Mouse (Mus musculus): ENCODE results near the gene Olfr718-ps1. TPM values are rescaled to one million over a fixed set of nuclear protein-coding genes. Genes with fewer than 3 reads are reported as not detected.
A peak's percentile ranks its signal among the peaks of the same experiment; 100 is the strongest.

Olfr718-ps1 gene
- total RNA-seq, 2 experiments from 2014 or later, result 0.10 to 0.21 TPM

DNA sequence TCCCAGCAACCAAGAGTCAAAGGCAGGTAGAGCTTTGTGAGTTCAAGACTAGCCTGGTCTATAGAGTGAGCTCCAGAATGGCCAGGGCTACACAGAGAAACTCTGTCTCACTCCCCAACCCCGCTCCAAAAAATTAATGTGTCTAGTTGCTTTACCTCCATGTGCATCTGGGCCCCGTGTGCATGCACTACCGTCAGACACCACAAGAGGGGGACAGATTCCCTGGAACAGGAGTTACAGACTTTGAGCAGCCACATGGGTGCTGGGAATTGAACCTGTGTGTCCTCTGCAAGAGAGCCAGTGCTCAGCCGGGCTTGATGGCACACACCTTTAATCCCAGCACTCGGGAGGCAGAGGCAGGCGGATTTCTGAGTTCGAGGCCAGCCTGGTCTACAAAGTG lies 17.0 kb downstream of the Olfr718-ps1 start:
- no peak for DNase-seq (ENCODE audit: extremely low spot score in 1 of 2, low spot score in 1 of 2)

DNA sequence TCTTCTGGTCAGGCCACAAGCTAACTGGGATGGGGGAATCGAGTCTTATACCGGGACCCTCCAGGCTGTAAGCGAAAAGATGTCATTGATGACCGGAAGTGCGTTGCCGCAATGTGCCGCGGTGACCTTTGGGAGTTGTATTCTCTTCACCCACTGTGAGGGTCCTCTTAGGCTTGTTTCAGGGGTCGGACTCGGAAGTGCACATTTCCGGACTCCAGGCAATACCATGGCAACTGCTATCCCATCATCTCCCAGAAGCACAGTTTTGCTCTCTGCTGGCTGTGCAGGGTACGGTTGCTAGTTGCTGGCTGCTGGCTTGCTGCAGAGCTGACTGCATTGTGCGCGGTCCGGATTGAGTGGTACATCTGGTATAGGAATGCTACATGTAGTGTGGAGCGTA lies 18.3 kb downstream of the Olfr718-ps1 start:
- DNase-seq (ENCODE audit: extremely low spot score in 1 of 2, low spot score in 1 of 2), result no peak

DNA sequence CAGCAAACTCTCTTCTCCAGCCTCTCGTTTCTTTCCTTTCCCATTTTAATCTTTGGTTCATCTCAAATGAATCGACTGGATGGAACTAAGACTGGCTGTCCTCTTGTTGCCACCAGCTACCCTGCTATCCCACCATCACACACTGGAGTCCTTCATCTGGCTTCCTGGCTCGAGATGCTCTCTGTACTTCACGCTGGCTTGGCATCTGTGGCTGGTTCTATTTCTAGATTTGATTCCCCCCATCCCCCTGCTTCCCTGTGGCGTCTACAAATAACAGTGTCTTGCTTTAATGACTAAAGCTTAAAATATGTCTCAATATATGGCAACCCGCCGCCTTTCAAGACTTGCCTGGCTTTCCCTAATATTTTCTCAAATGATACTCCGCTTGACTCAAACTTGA lies 19.5 kb downstream of the Olfr718-ps1 start:
- no peak for DNase-seq (ENCODE audit: extremely low spot score in 1 of 2, low spot score in 1 of 2)

DNA sequence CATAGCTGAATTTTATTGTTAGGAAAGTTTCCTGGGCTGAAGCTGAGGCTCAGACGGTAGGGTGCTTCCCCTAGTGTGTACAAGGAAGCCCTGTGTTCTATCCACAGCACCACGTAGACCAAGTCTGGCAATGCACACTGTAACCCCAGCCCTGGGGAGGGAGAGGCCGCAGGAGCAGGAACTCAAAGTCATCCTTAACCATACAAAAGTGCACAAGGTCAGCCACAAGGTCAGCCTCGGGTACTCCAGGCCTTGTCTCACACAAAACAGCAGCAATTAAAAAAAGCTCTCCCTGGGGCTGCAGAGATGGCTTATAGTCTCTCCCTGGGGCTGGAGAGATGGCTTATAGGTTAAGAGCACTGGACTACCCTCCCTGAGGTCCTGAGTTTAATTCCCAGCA lies 20.5 kb downstream of the Olfr718-ps1 start:
- no peak for DNase-seq (ENCODE audit: extremely low spot score in 1 of 2, low spot score in 1 of 2)

DNA sequence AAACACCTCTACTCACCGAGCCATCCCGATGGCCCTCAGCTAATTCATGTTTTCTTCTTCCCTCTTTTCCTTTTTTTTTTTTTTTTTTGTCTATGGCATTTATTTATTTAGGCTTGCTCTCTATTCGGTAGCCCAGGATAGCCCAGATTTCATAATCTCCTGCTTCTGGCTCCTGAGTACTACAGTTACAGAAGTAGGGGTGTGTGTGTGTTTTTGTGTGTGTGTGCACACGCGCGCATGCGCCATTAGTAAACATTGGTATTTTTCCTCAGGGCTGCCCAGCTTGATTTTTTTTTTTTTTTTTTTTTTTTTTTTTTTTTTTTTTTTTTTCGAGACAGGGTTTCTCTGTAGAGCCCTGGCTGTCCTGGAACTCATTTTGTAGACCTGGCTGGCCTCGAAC lies 21.3 kb downstream of the Olfr718-ps1 start:
- DNase-seq (ENCODE audit: extremely low spot score in 1 of 2, low spot score in 1 of 2), result no peak

DNA sequence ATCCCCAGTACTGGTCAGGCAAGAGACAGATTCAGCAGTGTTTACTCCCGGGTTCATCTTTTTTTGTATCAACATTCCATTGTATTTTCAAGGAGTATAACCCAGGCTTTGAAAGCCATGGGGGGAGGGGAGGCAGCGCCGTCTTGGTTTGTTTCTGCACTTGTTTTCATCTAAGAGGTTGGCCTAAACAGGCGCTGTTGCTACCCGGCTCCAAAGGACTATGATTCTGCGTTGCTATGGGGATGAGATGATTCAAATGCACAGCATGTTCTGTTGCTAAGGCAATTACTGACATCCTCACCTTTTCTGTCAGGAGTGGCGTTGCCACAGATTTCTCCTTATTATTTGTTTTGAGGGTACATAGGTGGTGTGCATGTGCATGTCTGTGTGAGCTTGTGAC lies 21.8 kb downstream of the Olfr718-ps1 start:
- peak; percentile 16 to 37 for DNase-seq (ENCODE audit: extremely low spot score in 1 of 2, low spot score in 1 of 2)

DNA sequence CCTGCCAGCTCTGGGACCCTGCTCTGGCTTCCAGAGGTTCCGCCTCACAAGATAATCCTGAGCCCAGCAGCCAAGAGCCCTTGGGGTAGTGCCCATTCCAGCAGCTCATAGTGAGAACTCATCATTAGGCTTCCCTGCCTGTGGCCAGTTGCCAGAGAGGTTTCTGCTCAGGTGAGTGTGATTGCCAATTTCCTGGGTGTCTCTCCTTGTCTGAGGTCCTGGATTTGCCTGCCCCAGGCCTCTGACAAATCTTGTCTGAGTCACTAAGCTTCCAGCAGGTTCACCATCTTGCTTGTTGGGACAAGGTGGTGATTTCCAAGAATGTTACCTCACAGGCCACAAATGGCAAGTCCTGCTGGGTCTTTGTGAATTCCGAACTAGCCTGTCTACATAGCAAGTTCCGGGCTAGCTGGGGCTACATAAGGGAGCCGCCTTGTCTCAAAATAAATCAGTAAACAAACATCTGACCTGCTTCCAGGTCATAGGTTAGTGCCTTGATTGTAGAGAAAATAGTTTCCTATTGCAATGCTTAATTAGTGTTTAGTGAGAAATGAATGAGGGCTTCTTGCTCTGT lies 22.5 kb downstream of the Olfr718-ps1 start:
- DNase-seq (ENCODE audit: extremely low spot score in 1 of 2, low spot score in 1 of 2), result no peak

DNA sequence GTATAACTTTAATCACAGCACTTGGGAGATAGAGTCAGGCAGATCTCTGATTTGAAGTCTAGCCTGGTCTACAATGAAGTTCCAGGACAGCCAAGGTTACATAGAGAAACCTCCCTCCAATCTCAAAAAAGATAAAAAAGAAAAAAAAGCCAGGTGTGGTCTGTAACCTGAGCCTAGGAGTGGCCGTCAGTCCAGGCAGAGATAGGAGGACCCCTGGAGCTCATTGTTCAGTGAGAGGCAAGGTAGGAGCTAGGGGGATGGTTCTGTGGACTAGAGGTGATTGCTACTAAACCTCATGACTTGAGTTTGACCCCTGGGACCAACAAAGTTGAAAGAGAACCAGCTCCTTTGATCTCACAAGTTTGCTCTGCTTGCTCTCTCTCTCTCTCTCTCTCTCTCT lies 24.7 kb downstream of the Olfr718-ps1 start:
- no peak for DNase-seq (ENCODE audit: extremely low spot score in 1 of 2, low spot score in 1 of 2)

DNA sequence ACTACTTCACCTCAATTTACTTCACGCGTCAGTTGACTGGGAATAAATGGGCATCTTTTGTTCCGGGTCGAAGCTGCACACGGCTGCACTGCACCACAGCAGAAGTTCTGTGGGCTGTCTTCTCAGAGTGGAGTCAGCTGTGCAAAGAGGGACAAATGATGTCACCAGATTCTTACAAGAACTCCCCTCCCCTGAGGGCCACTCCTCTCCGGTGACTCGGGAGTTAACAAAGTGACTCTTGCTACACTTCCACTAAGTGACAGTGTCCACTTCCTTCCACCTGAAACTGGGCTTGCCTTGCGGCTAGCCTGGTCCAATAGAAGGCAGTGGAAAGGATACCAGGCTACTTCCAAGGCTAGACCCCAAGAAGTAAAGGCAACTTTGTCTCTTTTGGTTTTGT lies 25.3 kb downstream of the Olfr718-ps1 start:
- no peak for DNase-seq (ENCODE audit: extremely low spot score in 1 of 2, low spot score in 1 of 2)

DNA sequence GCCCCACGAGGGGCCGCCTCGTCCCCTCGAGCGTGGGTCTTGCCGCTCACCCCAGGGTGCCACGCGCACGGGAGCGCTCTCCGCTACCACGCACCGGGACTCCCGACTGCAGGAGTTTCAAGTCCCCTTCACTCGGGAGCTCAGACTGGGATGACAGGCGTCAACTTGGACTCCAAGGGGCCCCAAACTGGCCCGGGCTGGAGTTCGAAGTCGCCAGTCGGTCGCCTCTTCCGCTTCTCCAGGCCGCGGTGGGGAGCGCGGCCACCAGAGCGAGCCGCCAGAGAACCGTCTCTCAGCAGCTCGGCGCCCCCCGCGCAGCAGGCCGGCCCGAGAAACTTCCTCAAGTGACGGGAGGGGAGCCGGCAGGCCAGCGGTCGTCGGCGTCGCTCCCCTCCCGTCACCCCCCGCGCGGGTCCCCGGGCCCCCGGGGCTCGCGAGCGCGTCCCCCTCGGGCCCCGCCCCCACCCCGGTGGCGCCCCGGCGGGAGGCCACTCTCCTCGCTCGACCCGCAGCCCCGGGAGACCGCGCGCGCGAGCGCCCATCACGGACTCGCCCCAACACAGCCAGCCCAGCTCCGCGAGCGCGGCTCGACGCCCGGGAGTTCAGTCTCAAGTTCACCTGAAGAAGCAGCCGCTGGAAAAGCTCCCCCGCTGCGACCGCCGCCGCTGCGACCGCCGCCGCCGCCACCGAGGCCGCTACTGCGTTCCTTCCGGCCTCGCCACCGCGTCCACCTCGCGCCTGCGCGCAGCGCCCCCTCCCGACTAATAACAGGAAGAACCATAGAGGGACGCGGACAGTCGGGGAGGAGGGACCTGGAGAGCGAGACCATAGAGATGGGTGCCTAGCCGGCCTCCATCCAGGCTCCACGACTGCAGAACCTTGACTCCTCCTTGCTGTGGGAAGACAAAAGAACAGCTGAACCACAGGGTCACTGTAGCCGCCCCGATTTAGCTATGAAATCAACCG lies 34.8 kb downstream of the Olfr718-ps1 start, which contains the start of gene Rnf216:
Gene Rnf216 (minus strand): TSS at position 714 of the 966 bp plus-strand sequence.
- DNase-seq (ENCODE audit: extremely low spot score in 1 of 2, low spot score in 1 of 2), result peak; percentile 93 to 94

DNA sequence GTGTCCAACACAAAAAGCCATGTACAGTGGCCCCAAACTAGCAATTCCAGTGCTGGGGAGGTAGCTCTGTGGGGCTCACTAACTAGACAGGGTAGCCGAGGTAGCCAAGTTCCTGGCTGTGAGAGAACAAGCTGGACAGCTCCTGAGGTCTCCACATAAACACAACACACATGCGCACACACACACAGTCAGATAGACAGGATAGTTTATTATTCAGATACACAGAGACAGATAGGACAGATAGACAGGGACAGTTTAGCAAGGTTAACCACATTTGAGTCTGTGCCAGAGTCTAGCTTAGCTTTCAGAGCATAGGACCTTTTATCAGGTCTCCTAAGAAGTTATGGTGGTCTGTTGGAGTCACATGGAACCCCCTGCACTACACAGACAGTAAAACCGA lies 40.5 kb downstream of the Olfr718-ps1 start:
- no peak for DNase-seq (ENCODE audit: extremely low spot score in 1 of 2, low spot score in 1 of 2)

DNA sequence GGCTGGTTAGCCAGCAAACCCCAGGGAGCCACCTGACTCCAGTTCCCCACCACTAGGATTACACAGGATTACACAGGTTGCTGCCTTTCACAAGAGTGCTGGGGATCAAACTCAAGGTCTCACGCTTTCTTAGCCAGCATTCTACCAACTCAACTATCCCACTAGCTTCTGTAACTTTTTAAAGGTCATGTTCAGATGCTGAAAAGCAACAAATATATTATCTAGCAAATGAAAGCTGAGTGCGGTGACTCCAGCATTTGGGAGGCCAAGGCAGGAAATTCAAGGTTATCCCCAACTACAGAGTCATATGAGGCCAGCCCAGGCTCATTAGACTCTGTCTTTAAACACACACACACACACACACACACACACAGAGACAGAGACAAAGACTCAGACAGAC lies 44.1 kb downstream of the Olfr718-ps1 start:
- no peak for DNase-seq (ENCODE audit: extremely low spot score in 1 of 2, low spot score in 1 of 2)

DNA sequence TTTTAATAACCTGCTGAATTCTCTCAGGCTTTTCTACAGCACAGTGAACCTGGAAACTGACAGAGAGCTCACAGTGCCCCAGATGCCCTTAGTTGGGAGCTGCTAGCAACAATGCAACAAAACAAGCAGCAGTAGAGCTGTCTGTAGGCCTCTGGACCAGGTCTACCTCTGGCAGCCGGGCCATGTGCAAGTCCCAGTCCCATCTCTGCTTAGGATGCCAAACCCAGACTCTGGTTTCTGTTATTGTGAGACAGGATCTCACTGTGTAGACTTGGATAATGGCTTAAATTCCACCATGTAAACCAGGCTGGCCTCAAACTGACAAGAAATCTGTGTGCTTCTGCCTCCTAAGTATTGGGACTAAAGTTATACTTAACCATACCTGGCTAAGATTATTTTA lies 45.8 kb downstream of the Olfr718-ps1 start:
- no peak for DNase-seq (ENCODE audit: extremely low spot score in 1 of 2, low spot score in 1 of 2)

DNA sequence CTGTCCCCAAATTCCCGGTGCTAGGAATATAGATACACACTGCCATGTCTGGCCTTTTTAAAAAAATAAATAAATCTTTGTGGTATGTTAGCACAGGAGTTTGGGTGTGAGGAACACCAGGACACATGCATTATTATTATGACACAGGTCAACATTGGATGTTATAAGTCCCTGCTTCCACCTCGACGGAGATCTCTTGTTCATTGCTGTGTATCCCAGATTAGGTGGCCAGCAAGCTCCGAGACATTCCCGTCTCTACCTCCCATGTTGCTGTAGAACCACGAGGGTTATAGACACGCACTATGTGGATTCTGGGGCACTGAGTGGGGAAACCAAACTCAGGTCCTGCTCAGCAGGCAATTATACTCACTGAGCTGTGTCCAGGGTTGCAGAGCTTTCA lies 52.1 kb downstream of the Olfr718-ps1 start:
- DNase-seq (ENCODE audit: extremely low spot score in 1 of 2, low spot score in 1 of 2), result no peak

DNA sequence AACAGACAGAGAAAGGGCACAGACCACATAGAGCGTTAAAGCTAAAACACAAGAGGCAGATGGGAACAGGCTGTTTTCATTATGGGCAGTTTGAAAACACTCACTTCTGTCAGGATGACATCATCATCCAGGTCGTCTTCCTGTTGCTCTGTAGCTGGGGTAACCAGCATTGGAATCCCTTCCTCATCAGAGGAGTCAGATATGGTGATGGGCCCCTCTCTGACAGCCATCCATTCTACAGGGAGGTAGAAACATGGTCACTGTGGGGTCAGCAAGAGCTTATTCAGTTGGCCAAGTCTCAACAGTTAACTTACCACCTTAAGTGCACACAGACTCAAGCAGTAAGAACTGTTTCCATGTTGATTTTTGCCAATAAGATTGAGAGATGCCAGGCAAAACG lies 54.5 kb downstream of the Olfr718-ps1 start:
- DNase-seq (ENCODE audit: extremely low spot score in 1 of 2, low spot score in 1 of 2), result no peak

DNA sequence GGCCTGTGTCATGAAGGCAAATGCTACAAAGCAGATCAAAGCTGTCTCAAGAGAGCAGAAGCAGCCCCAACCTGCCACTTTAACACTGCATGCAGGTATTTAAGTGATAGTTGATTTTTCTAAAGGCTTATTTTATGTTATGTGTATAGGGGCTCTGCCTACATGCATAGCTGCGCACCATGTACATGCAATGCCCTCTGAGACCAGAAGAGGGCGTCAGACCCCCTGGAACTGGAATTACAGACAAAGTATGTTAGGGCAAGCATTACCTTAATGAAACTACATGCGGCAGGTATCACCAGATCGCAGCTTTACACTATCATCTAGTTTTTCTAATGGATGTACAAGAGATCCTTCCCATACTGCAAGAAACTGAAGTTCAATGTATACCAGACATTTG lies 62.5 kb downstream of the Olfr718-ps1 start:
- DNase-seq (ENCODE audit: extremely low spot score in 1 of 2, low spot score in 1 of 2), result peak in 1 of 2 experiments; percentile 49

Small RNA genes lying within 50 kb of the gene (microRNA-seq; reads per million reads assigned to microRNA genes)
- gene Gm44405, result 0 reads per million in 2 experiments

Other genes with a start within 250 kb of the Olfr718-ps1 start
- gene Actb, start 240.8 kb downstream of the Olfr718-ps1 start, total RNA-seq (2021), result 1,000 to 10,000 TPM; 3,553 to 3,743 TPM
- 100 to 1,000 TPM; 229 to 232 TPM for gene Fscn1, start 187.2 kb downstream of the Olfr718-ps1 start, total RNA-seq (2021)
- 10 to 100 TPM; 46.6 to 47.5 TPM for gene Rnf216, start 34.6 kb downstream of the Olfr718-ps1 start, total RNA-seq (2021)
- gene Rbak, start 33.2 kb upstream of the Olfr718-ps1 start, total RNA-seq (2021), result 10 to 100 TPM; 12.8 to 15.2 TPM
- gene Spdye4b, start 33.4 kb upstream of the Olfr718-ps1 start, total RNA-seq (2021), result not detected
- gene Spdye4a, start 79.3 kb upstream of the Olfr718-ps1 start, total RNA-seq (2021), result not detected
- 10 to 100 TPM; 28.4 to 31.2 TPM for gene Zfp12, start 87.6 kb upstream of the Olfr718-ps1 start, total RNA-seq (2021)
- gene Zfp316, start 122.4 kb upstream of the Olfr718-ps1 start, total RNA-seq (2021), result 10 to 100 TPM; 22.0 to 22.5 TPM
- gene Zfp853, start 146.0 kb upstream of the Olfr718-ps1 start, total RNA-seq (2021), result 1 to 10 TPM; 5.5 to 6.6 TPM
- gene E130309D02Rik, start 167.8 kb upstream of the Olfr718-ps1 start, total RNA-seq (2021), result 10 to 100 TPM; 23.4 to 25.2 TPM
- gene Zdhhc4, start 181.7 kb upstream of the Olfr718-ps1 start, total RNA-seq (2021), result 10 to 100 TPM; 41.8 to 49.9 TPM
- 1 to 10 TPM; 1.1 to 1.4 TPM for gene Grid2ip, start 209.8 kb upstream of the Olfr718-ps1 start, total RNA-seq (2021)

Measured in layer of hippocampus, postnatal 25 days (tissue).